Mouse (Mus musculus) ES-E14 (cell line): Measurements from ENCODE around the gene Nsmce1. TPM values are rescaled to one million over a fixed set of nuclear protein-coding genes. Genes with fewer than 3 reads are reported as not detected.

Source experiments
- DNase-seq: peaks from one replicate; pipeline ENCODE4 v3.0.0-alpha.2; 2013; ENCODE audit warnings: low read depth, low spot score
- H3K27ac ChIP-seq: 2 replicates; pipeline ENCODE4 v1.5.1; 2012; ENCODE audit warnings: low read depth, mild to moderate bottlenecking, low read length, moderate library complexity, mixed read lengths; ENCODE audit not compliant: poor library complexity, insufficient read depth, severe bottlenecking
- H3K36me3 ChIP-seq: 2 replicates; pipeline ENCODE4 v1.6.1; 2012; ENCODE audit warnings: mild to moderate bottlenecking, low read length, moderate library complexity, mixed read lengths; ENCODE audit not compliant: control insufficient read depth, poor library complexity, insufficient read depth, severe bottlenecking
- H3K4me1 ChIP-seq, 2 experiments: fragments of 150-350 bp in 1 of 2; sonication (generic) in 1 of 2; 2 replicates each; pipeline ENCODE4 v1.6.1; 2012; ENCODE audit warnings: low read length in 2 of 2, mild to moderate bottlenecking in 1 of 2, mixed read lengths in 1 of 2; ENCODE audit not compliant: control insufficient read depth in 2 of 2, insufficient read depth in 2 of 2, poor library complexity in 1 of 2
- H3K4me3 ChIP-seq, 2 experiments: fragments of 150-350 bp in 1 of 2; sonication (generic) in 1 of 2; 2 replicates each; pipeline ENCODE4 v1.5.1; 2012; ENCODE audit warnings: low read length in 2 of 2, low read depth in 1 of 2, mild to moderate bottlenecking in 1 of 2, mixed read lengths in 1 of 2; ENCODE audit not compliant: insufficient read depth in 1 of 2, poor library complexity in 1 of 2, severe bottlenecking in 1 of 2
- H3K9ac ChIP-seq: 2 replicates; pipeline ENCODE4 v1.6.1; 2012; ENCODE audit warnings: low read depth, mild to moderate bottlenecking, low read length, mixed read lengths; ENCODE audit not compliant: poor library complexity, insufficient read depth, severe bottlenecking
- H3K9me3 ChIP-seq: fragments of 150-350 bp; sonication (generic); 2 replicates; pipeline ENCODE4 v1.6.1; 2012; ENCODE audit warnings: low read depth, mild to moderate bottlenecking, low read length; ENCODE audit not compliant: control insufficient read depth, insufficient read depth
- CHD2 ChIP-seq: IDR thresholded peaks from 2 replicates; pipeline ENCODE4 v1.6.1; 2014; ENCODE audit warnings: mild to moderate bottlenecking, low read depth, low read length, inconsistent platforms
- HCFC1 ChIP-seq: IDR thresholded peaks from 2 replicates; pipeline ENCODE4 v1.6.1; 2012; ENCODE audit warnings: low read length, inconsistent platforms, borderline replicate concordance; ENCODE audit not compliant: insufficient read depth
- MAFK ChIP-seq: IDR thresholded peaks from 2 replicates; pipeline ENCODE4 v1.6.1; 2014; ENCODE audit warnings: mild to moderate bottlenecking, low read depth, low read length, inconsistent platforms; ENCODE audit not compliant: insufficient read depth
- ZC3H11A ChIP-seq: IDR thresholded peaks from 2 replicates; pipeline ENCODE4 v1.6.1; 2012; ENCODE audit warnings: low read depth, mild to moderate bottlenecking, inconsistent platforms, low read length, borderline replicate concordance
- ZNF384 ChIP-seq: IDR thresholded peaks from 2 replicates; pipeline ENCODE4 v1.6.1; 2012; ENCODE audit warnings: low read depth, low read length, inconsistent platforms
- in situ Hi-C, 2 experiments: fragments of 600-800 bp; cut with MboI; formaldehyde crosslinking; loops; one replicate each; pipeline ENCODE4 v1.15.1; 2025; ENCODE audit warnings: low sequenced_read_pairs in 2 of 2, inconsistent platforms in 1 of 2; ENCODE audit not compliant: unreplicated experiment in 2 of 2
- total RNA-seq: library from RNA; depleted of rRNA; stranded (reverse); fragments of 300-350 nt; gene quantifications from 2 replicates; pipeline ENCODE4 v1.2.3, GENCODE M21; 2012

The Nsmce1 gene
- total RNA-seq, 1 experiment: 62.5 TPM

GRCm38 (mm10) chr7:125488706-125489105, 2.7 kb downstream of the Nsmce1 start:
- in situ Hi-C loops: no loop called here
- DNase-seq: no peak

GRCm38 (mm10) chr7:125487126-125487525, 4.3 kb downstream of the Nsmce1 start:
- TF ChIP-seq CHD2 (no peak), ZC3H11A (no peak), HCFC1 (no peak), MAFK (no peak), ZNF384 (no peak)
- Histone ChIP-seq H3K9me3 (no peaks in the 10 kb centered on the region), H3K36me3 (peaks cover 3% of the 10 kb centered on the region; the same call in 1 of the 2 replicates), H3K27ac (no peak overlapping the region), H3K9ac (no peak overlapping the region), H3K4me3 (no peak overlapping the region), H3K4me1 (peaks cover 2 to 3% of the 10 kb centered on the region in 2 experiments; a peak in 1 of 4 replicates)
- DNase-seq: no peak
- in situ Hi-C loops: no loop called here

More at GRCm38 (mm10) chr7:125488706-125489105, 2.7 kb downstream of the Nsmce1 start:
- Histone ChIP-seq H3K4me1 (peaks cover 3% of the 10 kb centered on the region in 2 experiments; a peak in 1 of 4 replicates), H3K36me3 (peaks cover 3% of the 10 kb centered on the region; the same call in 1 of the 2 replicates), H3K27ac (no peak overlapping the region), H3K4me3 (no peak overlapping the region), H3K9me3 (no peaks in the 10 kb centered on the region), H3K9ac (no peak overlapping the region)
- TF ChIP-seq HCFC1 (no peak), ZNF384 (no peak), CHD2 (no peak), MAFK (no peak), ZC3H11A (no peak)

- Histone ChIP-seq H3K9me3 (no peaks in the 10 kb centered on the region), H3K4me1 (peaks cover 0 to 3% of the 10 kb centered on the region in 2 experiments; a peak in 1 of 4 replicates), H3K27ac (no peak overlapping the region), H3K9ac (no peak overlapping the region), H3K4me3 (no peak overlapping the region), H3K36me3 (peaks cover 3% of the 10 kb centered on the region; the same call in 1 of the 2 replicates)
- no peak for DNase-seq
- TF ChIP-seq ZNF384: no peak
- in situ Hi-C loops: no loop called here
These were observed 5.2 kb downstream of the Nsmce1 start for GRCm38 (mm10) chr7:125486121-125486630.

GRCm38 (mm10) chr7:125484791-125485190, 6.6 kb downstream of the Nsmce1 start:
- H3K9me3 ChIP-seq: no peaks in the 10 kb centered on the region
- in situ Hi-C loops: no loop called here
- H3K36me3 ChIP-seq: peaks cover 6% of the 10 kb centered on the region; the same call in 1 of the 2 replicates
- H3K27ac ChIP-seq: no peak overlapping the region
- no peak overlapping the region for H3K9ac ChIP-seq
- peaks cover 0 to 1% of the 10 kb centered on the region in 2 experiments; a peak in 1 of 4 replicates for H3K4me1 ChIP-seq
- TF ChIP-seq ZNF384: no peak
- TF ChIP-seq HCFC1: no peak
- no peak for TF ChIP-seq ZC3H11A
- DNase-seq: no peak
- no peak overlapping the region for H3K4me3 ChIP-seq

GRCm38 (mm10) chr7:125482886-125483285, 8.5 kb downstream of the Nsmce1 start:
- no peak for DNase-seq
- H3K27ac ChIP-seq: no peak overlapping the region
- peaks cover 0 to 1% of the 10 kb centered on the region in 2 experiments; a peak in 1 of 4 replicates for H3K4me1 ChIP-seq
- no peaks in the 10 kb centered on the region for H3K9me3 ChIP-seq
- no peak overlapping the region for H3K4me3 ChIP-seq
- no peak overlapping the region for H3K9ac ChIP-seq
- peaks cover 8% of the 10 kb centered on the region; the same call in 1 of the 2 replicates for H3K36me3 ChIP-seq
- TF ChIP-seq ZC3H11A (no peak), ZNF384 (no peak), MAFK (no peak), CHD2 (no peak), HCFC1 (no peak)
- in situ Hi-C loops: no loop called here
